In genomic region chr13:6626508-6627114, GRCm38 (mm10) we compare ENCODE assay signal across 23 mouse cellular contexts. TPM values are rescaled to one million over a fixed set of nuclear protein-coding genes. Genes with fewer than 3 reads are reported as not detected.
A peak's percentile ranks its signal among the peaks of the same experiment; 100 is the strongest.
DNase-seq lines count a peak whose midpoint lies in the region; ATAC-seq and TF ChIP-seq lines count a peak whose summit lies in the region.
"Had no signal": no experiment of that assay in that cellular context is flagged by ENCODE, and none has a peak within 500 bp of the region (broad histone marks: within the 10 kb centered on the region; RNA-seq: fewer than 3 reads in every experiment).

No protein-coding gene starts in this region.

- in situ Hi-C loops in Patski (cut with MboI; ENCODE audit: low pct_unique_long_range_greater_than_20kb) = no loop called here

- peak; percentile 73 for ATAC-seq in frontal cortex, adult (ENCODE audit: low TSS enrichment)
- peak; percentile 42 for ATAC-seq in Patski
- peak; percentile 27; the same call in 1 of the 2 replicates for ATAC-seq in intestine, embryonic 15.5 days
- ATAC-seq: forebrain, embryonic 14.5 days had no signal

- POLR2A ChIA-PET in Patski (lab: Charles Lee) = no interaction called here

- 51% methylated on average over 4 of the region's 4 CpGs for WGBS in intestine, embryonic 15.5 days

- H3K27ac ChIP-seq in intestine, embryonic 15.5 days = no peak overlapping the region
- H3K27ac ChIP-seq: embryonic facial prominence, embryonic 12.5 days; heart, embryonic 10.5 days; hindbrain, embryonic 12.5 days; neural tube, embryonic 13.5 days had no signal

- TF ChIP-seq CTCF in Patski (IDR thresholded peaks at IDR 0.05) = no peak

- no peak overlapping the region for H3K4me3 ChIP-seq in intestine, embryonic 15.5 days (replicated peaks)
- H3K4me3 ChIP-seq: embryonic facial prominence, embryonic 12.5 days; heart, embryonic 10.5 days; hindbrain, embryonic 12.5 days; neural tube, embryonic 13.5 days had no signal

- no peak for DNase-seq in frontal cortex, postnatal 25 days (ENCODE audit: low spot score in 2 of 2)
- DNase-seq in 416B (ENCODE audit: low read depth) = peak; percentile 24
- no peak for DNase-seq in Patski (ENCODE audit: low read depth, low spot score)
- no peak for DNase-seq in urinary bladder, postnatal 36 days (ENCODE audit: low spot score in 2 of 2)
- DNase-seq in left cerebral cortex, adult 18-20 months (ENCODE audit: low spot score in 2 of 2) = no peak
- no peak for DNase-seq in adrenal gland, postnatal 14 days
- DNase-seq: cerebellum, adult 9-11 months; gastrocnemius, postnatal 25 days; heart, postnatal 10 days; kidney, adult 11 months; kidney, postnatal 10 days; lung, adult 2 months; lung, postnatal 4 days; thymus, postnatal 25 days had no signal

- CTCF ChIA-PET in Patski (lab: Charles Lee) = interaction anchor here (1.5 to 2.0 kb wide), 2 partner anchors 21 to 63 kb away, joined by 4 to 7 read pairs; no protein-coding TSS in a partner anchor

- H3K9me3 ChIP-seq in intestine, embryonic 15.5 days = no peaks in the 10 kb centered on the region
- H3K9me3 ChIP-seq: embryonic facial prominence, embryonic 12.5 days; heart, embryonic 10.5 days; hindbrain, embryonic 12.5 days; neural tube, embryonic 13.5 days had no signal

- no peaks in the 10 kb centered on the region for H3K4me1 ChIP-seq in intestine, embryonic 15.5 days (replicated peaks)
- H3K4me1 ChIP-seq: hindbrain, embryonic 12.5 days; neural tube, embryonic 13.5 days had no signal

- H3K27me3 ChIP-seq in Patski = no peaks in the 10 kb centered on the region
- H3K27me3 ChIP-seq in intestine, embryonic 15.5 days (replicated peaks) = no peaks in the 10 kb centered on the region
- H3K27me3 ChIP-seq: embryonic facial prominence, embryonic 12.5 days; hindbrain, embryonic 12.5 days; neural tube, embryonic 13.5 days had no signal

- no peaks in the 10 kb centered on the region for H3K36me3 ChIP-seq in intestine, embryonic 15.5 days
- H3K36me3 ChIP-seq: embryonic facial prominence, embryonic 12.5 days; hindbrain, embryonic 12.5 days; neural tube, embryonic 13.5 days had no signal

- H3K4me2 ChIP-seq in intestine, embryonic 15.5 days (replicated peaks) = no peak overlapping the region
- H3K4me2 ChIP-seq: embryonic facial prominence, embryonic 12.5 days; hindbrain, embryonic 12.5 days; liver, embryonic 11.5 days; midbrain, embryonic 11.5 days; neural tube, embryonic 13.5 days had no signal

- H3K9ac ChIP-seq in intestine, embryonic 15.5 days = no peak overlapping the region
- H3K9ac ChIP-seq: embryonic facial prominence, embryonic 12.5 days; hindbrain, embryonic 12.5 days; neural tube, embryonic 13.5 days had no signal

RNA-seq across cellular contexts. Expression of gene Pfkp, which starts 22.0 kb away (rescaled TPM):
- polyA plus RNA-seq in Patski (2021) = 220 TPM
- 98.5 and 102 TPM in 2 replicates for polyA plus RNA-seq in intestine, embryonic 15.5 days (2015; fragmentation: Nextera tagmentation; extraction: Ambion mirVana)
- total RNA-seq in left cerebral cortex, adult 18-20 months (2021) = 100 to 1,000 TPM; 318 to 320 TPM
- total RNA-seq in adrenal gland, postnatal 14 days (2021) = 50.8 and 57.1 TPM in 2 replicates
